Mouse (Mus musculus): ENCODE results near the gene Usp21. TPM values are rescaled to one million over a fixed set of nuclear protein-coding genes. Genes with fewer than 3 reads are reported as not detected.

Gene Usp21
- polyA plus RNA-seq, 1 experiment from 2014 or later, result 25.8 TPM

GRCm38 (mm10) chr1:171275144-171275734, 12.6 kb downstream of the Usp21 start:
- no peak overlapping the region for H3K4me2 ChIP-seq
- 92% methylated on average over 11 of the region's 11 CpGs for WGBS (ENCODE audit: insufficient replicate concordance)

GRCm38 (mm10) chr1:171274171-171274570, 13.6 kb downstream of the Usp21 start:
- Histone ChIP-seq H3K4me2 (no peak overlapping the region), H3K36me3 (peaks cover 76% of the 10 kb centered on the region), H3K4me1 (replicated peaks) (peaks cover 78% of the 10 kb centered on the region), H3K27me3 (no peaks in the 10 kb centered on the region), H3K9ac (no peak overlapping the region), H3K27ac (peak overlapping the region; percentile 50; the same call in 1 of the 2 replicates), H3K4me3 (replicated peaks) (no peak overlapping the region), H3K9me3 (replicated peaks) (no peaks in the 10 kb centered on the region)
- ATAC-seq (ENCODE audit: low read depth) (no peak), DNase-seq (no peak)
- 90% methylated on average over 12 of the region's 12 CpGs for WGBS (ENCODE audit: insufficient replicate concordance)

More at GRCm38 (mm10) chr1:171275144-171275734, 12.6 kb downstream of the Usp21 start:
- no peak for DNase-seq
- Histone ChIP-seq H3K27ac (peak overlapping the region; percentile 50; the same call in 1 of the 2 replicates), H3K9me3 (replicated peaks) (no peaks in the 10 kb centered on the region), H3K27me3 (no peaks in the 10 kb centered on the region), H3K4me3 (replicated peaks) (no peak overlapping the region), H3K9ac (no peak overlapping the region), H3K36me3 (peaks cover 83% of the 10 kb centered on the region), H3K4me1 (replicated peaks) (peaks cover 79% of the 10 kb centered on the region)
- ATAC-seq (ENCODE audit: low read depth), result no peak

- WGBS (ENCODE audit: insufficient replicate concordance), result 63% methylated on average over 3 of the region's 3 CpGs
- no peak for ATAC-seq (ENCODE audit: low read depth)
- peak overlapping the region; percentile 88 for H3K4me2 ChIP-seq
- H3K27me3 ChIP-seq, result no peaks in the 10 kb centered on the region
- H3K9ac ChIP-seq, result peak overlapping the region; percentile 88
- DNase-seq, result no peak
- peaks cover 55% of the 10 kb centered on the region for H3K36me3 ChIP-seq
- no peaks in the 10 kb centered on the region for H3K9me3 ChIP-seq (replicated peaks)
- peak overlapping the region; percentile 87 for H3K27ac ChIP-seq
- H3K4me1 ChIP-seq (replicated peaks), result peaks cover 64% of the 10 kb centered on the region
- H3K4me3 ChIP-seq (replicated peaks), result peak overlapping the region; percentile 85
Measured at GRCm38 (mm10) chr1:171272086-171272485, 15.7 kb downstream of the Usp21 start.

GRCm38 (mm10) chr1:171271622-171272021, 16.2 kb downstream of the Usp21 start:
- DNase-seq (no peak), ATAC-seq (ENCODE audit: low read depth) (no peak)
- H3K4me1 ChIP-seq (replicated peaks), result peaks cover 60% of the 10 kb centered on the region
- 54% methylated on average over 10 of the region's 10 CpGs for WGBS (ENCODE audit: insufficient replicate concordance)
- H3K9ac ChIP-seq, result peak overlapping the region; percentile 88
- peak overlapping the region; percentile 87 for H3K27ac ChIP-seq
- no peaks in the 10 kb centered on the region for H3K9me3 ChIP-seq (replicated peaks)
- H3K36me3 ChIP-seq, result peaks cover 50% of the 10 kb centered on the region
- H3K27me3 ChIP-seq, result no peaks in the 10 kb centered on the region
- H3K4me2 ChIP-seq, result peak overlapping the region; percentile 88
- H3K4me3 ChIP-seq (replicated peaks), result peak overlapping the region; percentile 85

- Histone ChIP-seq H3K36me3 (peaks cover 46% of the 10 kb centered on the region), H3K4me3 (replicated peaks) (peak overlapping the region; percentile 85), H3K27ac (peak overlapping the region; percentile 87), H3K9ac (peak overlapping the region; percentile 88), H3K4me2 (peak overlapping the region; percentile 88), H3K9me3 (replicated peaks) (no peaks in the 10 kb centered on the region), H3K27me3 (no peaks in the 10 kb centered on the region), H3K4me1 (replicated peaks) (peaks cover 61% of the 10 kb centered on the region)
- 23% methylated on average over 9 of the region's 9 CpGs for WGBS (ENCODE audit: insufficient replicate concordance)
- DNase-seq (peak; percentile 45), ATAC-seq (ENCODE audit: low read depth) (no peak)
Measured at GRCm38 (mm10) chr1:171271196-171271595, 16.6 kb downstream of the Usp21 start.

GRCm38 (mm10) chr1:171270573-171270900, 17.3 kb downstream of the Usp21 start:
- peak; percentile 74 for ATAC-seq (ENCODE audit: low read depth)

GRCm38 (mm10) chr1:171269848-171270572, 17.8 kb downstream of the Usp21 start, which contains the start of gene B4galt3:
TSS of gene B4galt3 (plus strand) at chr1:171270328.
- H3K27ac ChIP-seq, result peak within 1 kb of the TSS; percentile 87
- no peaks in the 10 kb centered on the region for H3K9me3 ChIP-seq (replicated peaks)
- peaks cover 34% of the 10 kb centered on the region for H3K36me3 ChIP-seq
- peaks cover 62% of the 10 kb centered on the region for H3K4me1 ChIP-seq (replicated peaks)
- DNase-seq (peak; percentile 93), ATAC-seq (ENCODE audit: low read depth) (peak; percentile 93)
- H3K4me3 ChIP-seq (replicated peaks), result peak within 1 kb of the TSS; percentile 85
- peak within 1 kb of the TSS; percentile 88 for H3K4me2 ChIP-seq
- no peaks in the 10 kb centered on the region for H3K27me3 ChIP-seq
- peak within 1 kb of the TSS; percentile 88 for H3K9ac ChIP-seq
- 4% methylated on average over 36 of the region's 36 CpGs for WGBS (ENCODE audit: insufficient replicate concordance)

More at GRCm38 (mm10) chr1:171270573-171270900, 17.3 kb downstream of the Usp21 start:
- H3K4me3 ChIP-seq (replicated peaks), result peak overlapping the region; percentile 85
- no peak for DNase-seq
- H3K4me1 ChIP-seq (replicated peaks), result peaks cover 62% of the 10 kb centered on the region
- H3K36me3 ChIP-seq, result peaks cover 39% of the 10 kb centered on the region
- peak overlapping the region; percentile 88 for H3K4me2 ChIP-seq
- H3K27me3 ChIP-seq, result no peaks in the 10 kb centered on the region
- peak overlapping the region; percentile 88 for H3K9ac ChIP-seq
- H3K9me3 ChIP-seq (replicated peaks), result no peaks in the 10 kb centered on the region
- peak overlapping the region; percentile 87 for H3K27ac ChIP-seq
- WGBS (ENCODE audit: insufficient replicate concordance), result under 1% methylated on average over 19 of the region's 19 CpGs

- DNase-seq (no peak), ATAC-seq (ENCODE audit: low read depth) (no peak)
- no peaks in the 10 kb centered on the region for H3K9me3 ChIP-seq (replicated peaks)
- 39% methylated on average over 1 of the region's 1 CpGs for WGBS (ENCODE audit: insufficient replicate concordance)
- peaks cover 4% of the 10 kb centered on the region; the same call in 1 of the 2 replicates for H3K27me3 ChIP-seq
- no peak overlapping the region for H3K9ac ChIP-seq
- H3K4me3 ChIP-seq (replicated peaks), result no peak overlapping the region
- H3K4me1 ChIP-seq (replicated peaks), result peaks cover 55% of the 10 kb centered on the region
- peak overlapping the region; percentile 18; the same call in 1 of the 2 replicates for H3K27ac ChIP-seq
- peaks cover 17% of the 10 kb centered on the region for H3K36me3 ChIP-seq
- no peak overlapping the region for H3K4me2 ChIP-seq
Measured at GRCm38 (mm10) chr1:171268341-171268740, 19.4 kb downstream of the Usp21 start.

- H3K9ac ChIP-seq, result no peak overlapping the region
- H3K27me3 ChIP-seq, result peaks cover 22% of the 10 kb centered on the region
- ATAC-seq (ENCODE audit: low read depth), result no peak
- H3K4me1 ChIP-seq (replicated peaks), result peaks cover 43% of the 10 kb centered on the region
- WGBS (ENCODE audit: insufficient replicate concordance), result 28% methylated on average over 4 of the region's 4 CpGs
- H3K27ac ChIP-seq, result no peak overlapping the region
- no peak overlapping the region for H3K4me3 ChIP-seq (replicated peaks)
- no peak overlapping the region for H3K4me2 ChIP-seq
- H3K9me3 ChIP-seq (replicated peaks), result no peaks in the 10 kb centered on the region
- no peak for DNase-seq
- no peaks in the 10 kb centered on the region for H3K36me3 ChIP-seq
Measured at GRCm38 (mm10) chr1:171265971-171266744, 21.6 kb downstream of the Usp21 start.

GRCm38 (mm10) chr1:171263666-171264461, 23.9 kb downstream of the Usp21 start:
- no peak overlapping the region for H3K4me2 ChIP-seq

More at GRCm38 (mm10) chr1:171263666-171264461, 23.9 kb downstream of the Usp21 start:
- Histone ChIP-seq H3K9ac (no peak overlapping the region), H3K36me3 (no peaks in the 10 kb centered on the region), H3K4me3 (replicated peaks) (no peak overlapping the region), H3K9me3 (replicated peaks) (no peaks in the 10 kb centered on the region), H3K27ac (no peak overlapping the region), H3K4me1 (replicated peaks) (peaks cover 44% of the 10 kb centered on the region), H3K27me3 (peaks cover 39% of the 10 kb centered on the region)
- WGBS (ENCODE audit: insufficient replicate concordance), result 65% methylated on average over 3 of the region's 3 CpGs
- DNase-seq, result no peak
- no peak for ATAC-seq (ENCODE audit: low read depth)
